Comparison of ENCODE assay signal across 14 mouse cellular contexts in the genomic region with DNA sequence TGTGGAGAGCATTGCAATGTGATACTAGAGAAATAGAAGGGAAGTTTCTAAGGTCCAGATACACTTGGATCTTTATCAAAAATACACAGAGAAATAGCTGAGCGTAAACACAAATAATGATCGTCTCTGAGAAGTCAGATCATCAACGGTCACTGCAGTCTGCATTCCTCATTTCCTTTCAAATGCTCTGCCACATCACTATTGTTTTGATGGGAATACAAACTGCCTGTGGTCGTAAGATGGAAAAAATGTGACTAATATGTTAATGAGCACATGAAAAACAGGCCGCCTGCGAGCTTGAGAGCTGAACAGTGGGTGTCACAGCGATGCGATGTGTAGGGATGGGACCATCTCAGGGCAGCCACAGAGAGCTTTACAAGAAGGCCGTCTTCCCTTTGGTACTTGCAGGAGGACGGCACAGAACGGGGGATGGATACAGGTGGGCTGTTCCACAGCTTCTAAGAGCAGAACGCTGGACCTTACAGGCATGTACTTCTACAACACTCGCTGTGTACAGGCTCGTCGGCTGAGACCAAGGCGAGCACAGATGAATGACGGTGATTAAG. TPM values are rescaled to one million over a fixed set of nuclear protein-coding genes. Genes with fewer than 3 reads are reported as not detected.
DNase-seq lines count a peak whose midpoint lies in the region; ATAC-seq and TF ChIP-seq lines count a peak whose summit lies in the region.
"Had no signal": no experiment of that assay in that cellular context is flagged by ENCODE, and none has a peak within 500 bp of the region (broad histone marks: within the 10 kb centered on the region; RNA-seq: fewer than 3 reads in every experiment).

No protein-coding gene starts in this region.

- TF ChIP-seq CTCF in gastrocnemius, adult 2 months (IDR thresholded peaks at IDR 0.05) = no peak
- TF ChIP-seq CTCF in intestine, postnatal 0 days (IDR thresholded peaks at IDR 0.05; ENCODE audit: low read depth) = no peak

- intact Hi-C loops in gastrocnemius, adult 2 months (cut with DNase I) = no loop called here

- H3K27me3 ChIP-seq in neural tube, embryonic 15.5 days (replicated peaks) = no peaks in the 10 kb centered on the region
- H3K27me3 ChIP-seq in intestine, postnatal 0 days (replicated peaks; ENCODE audit: control insufficient read depth, insufficient read depth, low read length) = no peaks in the 10 kb centered on the region
- H3K27me3 ChIP-seq: limb, embryonic 15.5 days had no signal

- ATAC-seq in neural tube, embryonic 15.5 days (ENCODE audit: low FRiP score) = no peak
- ATAC-seq in intestine, postnatal 0 days = no peak

- H3K4me2 ChIP-seq in neural tube, embryonic 15.5 days = 0 out of 2 replicates have a peak overlapping the region, but pooled peaks have one; percentile 2
- H3K4me2 ChIP-seq in intestine, postnatal 0 days (replicated peaks; ENCODE audit: low read depth) = no peak overlapping the region
- H3K4me2 ChIP-seq: heart, embryonic 11.5 days; limb, embryonic 15.5 days had no signal

- peak overlapping the region; percentile 4; the same call in 1 of the 2 replicates for H3K4me3 ChIP-seq in gastrocnemius, adult 2 months
- H3K4me3 ChIP-seq in neural tube, embryonic 15.5 days (replicated peaks) = no peak overlapping the region
- H3K4me3 ChIP-seq in intestine, postnatal 0 days (ENCODE audit: low read depth, low read length) = no peak overlapping the region
- H3K4me3 ChIP-seq: limb, embryonic 15.5 days had no signal

- DNase-seq in gastrocnemius, adult 2 months = no peak
- DNase-seq in gastrocnemius, postnatal 10 days = no peak
- no peak for DNase-seq in neural tube, embryonic 10.5 days (ENCODE audit: extremely low spot score, low spot score)
- peak; percentile 27 to 39 for DNase-seq in layer of hippocampus, postnatal 10 days (ENCODE audit: low spot score in 2 of 2)
- peak; percentile 43 for DNase-seq in right cerebral cortex, postnatal 25 days
- DNase-seq in adrenal gland, adult 2 months = no peak
- DNase-seq: cerebellum, adult 9-11 months; heart, postnatal 4 days; kidney, adult 9 months; lung, postnatal 14 days had no signal

- peak overlapping the region; percentile 38; the same call in 1 of the 2 replicates for H3K27ac ChIP-seq in gastrocnemius, adult 2 months
- H3K27ac ChIP-seq in neural tube, embryonic 15.5 days (replicated peaks) = no peak overlapping the region
- H3K27ac ChIP-seq in intestine, postnatal 0 days (ENCODE audit: low read depth, low read length) = no peak overlapping the region
- H3K27ac ChIP-seq: limb, embryonic 15.5 days had no signal

- no peaks in the 10 kb centered on the region for H3K9me3 ChIP-seq in neural tube, embryonic 15.5 days (replicated peaks)
- H3K9me3 ChIP-seq in intestine, postnatal 0 days (ENCODE audit: control insufficient read depth) = no peaks in the 10 kb centered on the region
- H3K9me3 ChIP-seq: limb, embryonic 15.5 days had no signal

- H3K36me3 ChIP-seq in neural tube, embryonic 15.5 days = no peaks in the 10 kb centered on the region
- no peaks in the 10 kb centered on the region for H3K36me3 ChIP-seq in intestine, postnatal 0 days (ENCODE audit: control insufficient read depth, insufficient read depth)
- H3K36me3 ChIP-seq: limb, embryonic 15.5 days had no signal

- whole genome bisulfite sequencing in neural tube, embryonic 15.5 days = 52% methylated on average over 17 of the region's 17 CpGs
- WGBS in intestine, postnatal 0 days = 76% methylated on average over 17 of the region's 17 CpGs

- peaks cover 5% of the 10 kb centered on the region for H3K4me1 ChIP-seq in neural tube, embryonic 15.5 days
- no peaks in the 10 kb centered on the region for H3K4me1 ChIP-seq in intestine, postnatal 0 days (replicated peaks; ENCODE audit: control insufficient read depth, insufficient read depth, low read length)
- H3K4me1 ChIP-seq: limb, embryonic 15.5 days had no signal

- no peak overlapping the region for H3K9ac ChIP-seq in neural tube, embryonic 15.5 days (replicated peaks)
- no peak overlapping the region for H3K9ac ChIP-seq in intestine, postnatal 0 days (ENCODE audit: low read depth, low read length)
- H3K9ac ChIP-seq: limb, embryonic 15.5 days had no signal

RNA-seq across cellular contexts. Expression of a gene that starts 51.0 kb away (rescaled TPM):
- 1 to 10 TPM; 2.5 to 8.4 TPM for total RNA-seq in gastrocnemius, adult 2 months (2021)
- total RNA-seq in gastrocnemius, postnatal 10 days (2021) = 1 to 10 TPM; 5.2 to 7.1 TPM
- 13.8 and 14.6 TPM in 2 replicates for polyA plus RNA-seq in neural tube, embryonic 15.5 days (2015; fragmentation: Nextera tagmentation; extraction: Ambion mirVana)
- 10 to 100 TPM; 42.8 to 46.9 TPM for total RNA-seq in layer of hippocampus, postnatal 10 days (2021)
- polyA plus RNA-seq in intestine, postnatal 0 days (2015; fragmentation: Nextera tagmentation; extraction: Ambion mirVana) = 14.3 and 15.5 TPM in 2 replicates
- total RNA-seq in adrenal gland, adult 2 months (2021) = 1 to 10 TPM in 1 of 2 experiments, not detected in 1; 1.6 TPM
- polyA plus RNA-seq in adrenal gland, adult 2 months (2012; rRNA removed) = 0.69 and 1.3 TPM in 2 replicates

Comparison
In these comparisons a context has a peak if more than half of its experiments do, and no peak if none do; other contexts are left out.
1. DNase-seq: peak in layer of hippocampus, postnatal 10 days (2 of 2) and right cerebral cortex, postnatal 25 days (single experiment); none in gastrocnemius, adult 2 months (single experiment), gastrocnemius, postnatal 10 days (single experiment), neural tube, embryonic 10.5 days (single experiment) and adrenal gland, adult 2 months (single experiment).
2. RNA of a gene that starts 51.0 kb away (total RNA-seq): 42.8 to 46.9 TPM in layer of hippocampus, postnatal 10 days; 2.5 to 8.4 TPM in gastrocnemius, adult 2 months, 5.2 to 7.1 TPM in gastrocnemius, postnatal 10 days and 1.6 TPM in adrenal gland, adult 2 months; every median in the first group is over 4 times any median in the second.